Mouse (Mus musculus) embryo, embryonic 9.5 days (tissue): ENCODE measurements around the gene Slamf6.
"Not testable (repeated sequence)": the region's sequence is repeated elsewhere in the genome, so short reads cannot be mapped to it uniquely, and the experiment has no call there.

ENCODE experiments used
- DNase-seq: peaks from one replicate; pipeline ENCODE4 v3.0.0-alpha.2; 2017; ENCODE audit errors: extremely low spot score

Gene Slamf6

GRCm38 (mm10) chr1:171917305-171918039 is at the start of gene Slamf6:
TSS of gene Slamf6 (plus strand) at chr1:171917515.
- no peak for DNase-seq

- DNase-seq, result no peak
Observed at GRCm38 (mm10) chr1:171886989-171887388, 30.3 kb upstream of the Slamf6 start.

- DNase-seq, result not testable (repeated sequence)
Observed at GRCm38 (mm10) chr1:171895364-171895763, 22.0 kb upstream of the Slamf6 start, which contains the start of gene Gm10521. TSS of gene Gm10521 (plus strand) at chr1:171895664.

- no peak for DNase-seq
Observed at GRCm38 (mm10) chr1:171904011-171904410, 13.3 kb upstream of the Slamf6 start.

- DNase-seq, result no peak
Observed at GRCm38 (mm10) chr1:171915638-171916458, 1.5 kb upstream of the Slamf6 start.

GRCm38 (mm10) chr1:171918136-171918920 is 1.0 kb downstream of the Slamf6 start:
- no peak for DNase-seq

GRCm38 (mm10) chr1:171919193-171919592 is 1.9 kb downstream of the Slamf6 start:
- DNase-seq, result no peak

- DNase-seq, result no peak
Observed at GRCm38 (mm10) chr1:171919901-171920510, 2.7 kb downstream of the Slamf6 start.

- DNase-seq, result no peak
Observed at GRCm38 (mm10) chr1:171920989-171921621, 3.8 kb downstream of the Slamf6 start.

GRCm38 (mm10) chr1:171921641-171922040 is 4.3 kb downstream of the Slamf6 start:
- DNase-seq, result no peak

- DNase-seq, result no peak
Observed at GRCm38 (mm10) chr1:171922844-171923243, 5.5 kb downstream of the Slamf6 start.

GRCm38 (mm10) chr1:171924900-171925299 is 7.6 kb downstream of the Slamf6 start:
- DNase-seq, result no peak

GRCm38 (mm10) chr1:171933851-171934250 is 16.5 kb downstream of the Slamf6 start:
- no peak for DNase-seq

GRCm38 (mm10) chr1:171938952-171939948 is 21.9 kb downstream of the Slamf6 start:
- no peak for DNase-seq

GRCm38 (mm10) chr1:171940626-171941025 is 23.3 kb downstream of the Slamf6 start:
- no peak for DNase-seq

GRCm38 (mm10) chr1:171946447-171946995 is 29.2 kb downstream of the Slamf6 start:
- DNase-seq, result no peak

- DNase-seq, result no peak
Observed at GRCm38 (mm10) chr1:171948161-171948945, 31.0 kb downstream of the Slamf6 start.

- no peak for DNase-seq
Observed at GRCm38 (mm10) chr1:171948946-171949508, 31.7 kb downstream of the Slamf6 start.
